Comparison of ENCODE assay signal across 15 mouse cellular contexts in the genomic region with DNA sequence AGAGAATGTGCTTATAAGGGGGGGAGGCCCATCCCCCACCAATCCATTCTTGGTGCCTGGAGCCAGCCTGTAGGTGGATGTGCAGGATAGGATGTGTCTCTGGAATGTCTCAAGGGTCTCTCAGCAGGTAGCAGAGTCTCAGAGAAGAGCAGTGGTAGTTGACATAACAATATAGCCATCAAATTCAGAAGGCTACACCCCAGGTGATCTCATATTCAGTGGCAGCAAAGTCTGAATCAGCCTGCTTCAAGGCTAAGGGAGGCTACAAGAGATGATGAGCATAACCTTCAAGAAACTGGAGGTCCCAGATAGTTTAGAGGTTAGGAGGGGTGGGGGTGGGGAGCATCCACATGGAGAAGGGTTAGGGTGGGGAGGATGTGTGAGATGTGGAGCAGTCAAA. TPM values are rescaled to one million over a fixed set of nuclear protein-coding genes. Genes with fewer than 3 reads are reported as not detected.
DNase-seq lines count a peak whose midpoint lies in the region; TF ChIP-seq lines count a peak whose summit lies in the region.
"Not testable (repeated sequence)": the region's sequence is repeated elsewhere in the genome, so short reads cannot be mapped to it uniquely, and the experiment has no call there.
"Had no signal": no experiment of that assay in that cellular context is flagged by ENCODE, and none has a peak within 500 bp of the region (broad histone marks: within the 10 kb centered on the region; RNA-seq: fewer than 3 reads in every experiment).

No protein-coding gene starts in this region.

- H3K4me1 ChIP-seq in ES-E14 (ENCODE audit: control insufficient read depth in 2 of 2, insufficient read depth in 2 of 2, low read length in 2 of 2, poor library complexity in 1 of 2), result not testable (repeated sequence)

- H3K27ac ChIP-seq in ES-E14 (ENCODE audit: insufficient read depth, low read depth, low read length, poor library complexity, severe bottlenecking), result peak overlapping the region; percentile 66; the same call in 1 of the 2 replicates

- not testable (repeated sequence) for H3K9me3 ChIP-seq in ES-E14 (ENCODE audit: control insufficient read depth, insufficient read depth, low read depth, low read length)

- not testable (repeated sequence) for H3K4me3 ChIP-seq in ES-E14 (ENCODE audit: insufficient read depth in 1 of 2, low read depth in 1 of 2, low read length in 2 of 2, poor library complexity in 1 of 2, severe bottlenecking in 1 of 2)

- not testable (repeated sequence) for H3K36me3 ChIP-seq in ES-E14 (ENCODE audit: control insufficient read depth, insufficient read depth, low read length, poor library complexity, severe bottlenecking)

- in situ Hi-C loops in ES-E14 (cut with MboI; ENCODE audit: low sequenced_read_pairs in 2 of 2, unreplicated experiment in 2 of 2), result not testable (repeated sequence)

- not testable (repeated sequence) for H3K9ac ChIP-seq in ES-E14 (ENCODE audit: insufficient read depth, low read depth, low read length, poor library complexity, severe bottlenecking)

- peak; percentile 85 for DNase-seq in ES-CJ7 (ENCODE audit: low read depth, low spot score)
- not testable (repeated sequence) for DNase-seq in ES-E14 (ENCODE audit: low read depth, low spot score)
- peak; percentile 89 for DNase-seq in R1 (ENCODE audit: low read depth, low spot score)
- DNase-seq in ZHBTc4 (ENCODE audit: low read depth, low spot score), result peak; percentile 80
- peak; percentile 45 for DNase-seq in heart, adult 11 months

TF ChIP-seq in ES-E14, 5 proteins besides CTCF, POLR2A, EP300 and RAD21:
- 0 out of 2 replicates have a peak, but pooled peaks have one; percentile 20 for TF ChIP-seq CHD2 (IDR thresholded peaks at IDR 0.05; ENCODE audit: low read depth, low read length)
TF ChIP-seq in ES-E14: peak in this region for 1; not testable (repeated sequence) for 4.

RNA-seq across cellular contexts. Expression of gene Vmn1r207-ps, which starts 22.5 kb away (rescaled TPM):
- total RNA-seq in ES-E14 (2012; rRNA removed), result not detected in 2 replicates
- total RNA-seq: adrenal gland, adult 18-20 months; adrenal gland, adult 2 months; adrenal gland, adult 8-10 months; adrenal gland, postnatal 10 days; adrenal gland, postnatal 14 days; adrenal gland, postnatal 25 days; adrenal gland, postnatal 36 days; adrenal gland, postnatal 4 days; CH12.LX; MEL had no signal
